Mouse (Mus musculus) activated CD4-positive, CD25-positive, alpha-beta regulatory T cell, adult 9 weeks (primary cell): Measurements from ENCODE around the gene Otud7b. TPM values are rescaled to one million over a fixed set of nuclear protein-coding genes. Genes with fewer than 3 reads are reported as not detected.

Source experiments
- polyA plus RNA-seq: library from polyadenylated mRNA; unstranded; fragments of 100-300 nt; shearing (Covaris generic); gene quantifications from one replicate; pipeline ENCODE4 v1.2.1, GENCODE M21; 2017

Otud7b gene
- 27.2 TPM for polyA plus RNA-seq

DNA sequence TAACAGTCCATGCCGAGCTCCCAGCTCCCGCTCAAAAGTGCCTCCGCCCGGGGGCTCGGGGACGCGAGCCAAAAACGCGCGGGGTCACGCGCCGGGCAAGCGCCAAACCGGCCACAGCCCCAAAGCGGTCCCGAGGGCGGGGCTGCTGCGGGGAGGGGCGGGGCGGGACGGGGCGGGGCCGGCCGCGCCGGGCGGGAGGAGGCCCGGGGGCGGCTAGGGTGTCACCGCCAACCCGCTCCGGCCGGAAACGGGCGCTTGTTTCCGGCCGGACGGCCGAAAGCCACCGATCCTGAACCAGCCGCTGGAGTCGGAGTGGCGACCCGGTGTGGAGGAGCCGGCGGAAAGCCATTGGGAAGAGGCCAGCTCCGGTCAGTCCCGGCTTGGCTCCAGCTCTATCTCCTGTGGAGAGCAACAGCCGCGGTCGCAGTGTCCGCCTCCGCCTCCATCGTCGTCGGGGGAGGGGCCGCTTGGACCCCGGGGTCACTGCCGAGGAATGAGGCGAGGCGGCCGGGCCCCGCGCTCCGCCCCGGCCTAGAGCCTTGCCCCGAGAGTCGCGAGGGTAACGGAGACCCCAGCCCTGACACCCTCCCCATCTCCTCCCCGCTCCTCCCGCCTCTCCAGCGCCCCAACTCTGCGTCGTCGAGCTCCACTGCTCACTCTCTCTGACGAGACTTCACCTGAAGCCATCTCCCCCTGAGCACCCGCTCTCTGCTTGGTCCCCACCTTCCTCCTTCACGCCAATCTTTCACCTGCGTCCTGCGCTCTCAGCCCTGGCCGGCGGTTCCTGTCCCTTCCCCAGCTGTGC, at the start of gene Otud7b:
Gene Otud7b, plus strand, starts transcription at position 267 of the 805 bp plus-strand sequence.

DNA sequence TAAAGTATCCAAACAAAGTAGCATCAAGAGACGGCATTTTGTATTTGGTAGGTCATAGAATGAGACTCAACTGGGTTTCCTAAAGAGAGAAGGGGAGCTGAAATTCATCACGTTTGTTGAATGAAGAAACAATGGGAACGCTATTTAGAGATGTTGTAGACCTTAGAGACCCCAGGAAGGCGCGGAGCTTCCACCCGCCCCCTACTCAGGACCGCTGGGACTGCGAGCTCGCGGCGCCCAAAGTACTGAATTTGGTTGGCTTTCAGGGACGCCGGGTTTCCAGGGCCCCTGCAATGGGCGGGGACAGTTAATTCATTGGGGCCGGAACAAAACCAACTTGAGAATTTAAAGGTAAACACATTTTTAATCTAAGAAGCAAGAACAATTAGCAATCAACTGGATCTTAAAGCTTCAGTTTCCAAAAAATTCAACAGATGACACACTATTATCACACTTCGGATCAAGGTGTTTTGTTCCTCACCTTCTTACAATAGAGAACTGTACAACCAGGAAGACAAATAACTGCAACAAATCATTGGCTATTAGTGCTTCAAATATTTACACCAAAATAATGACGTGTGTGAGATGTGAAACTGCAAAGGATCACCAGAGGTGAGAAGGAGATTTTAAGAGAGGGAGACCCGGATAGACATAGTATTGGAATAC, 46.0 kb upstream of the Otud7b start, which contains the start of gene Vps45:
Gene Vps45, minus strand, starts transcription at position 236 of the 666 bp plus-strand sequence.

DNA sequence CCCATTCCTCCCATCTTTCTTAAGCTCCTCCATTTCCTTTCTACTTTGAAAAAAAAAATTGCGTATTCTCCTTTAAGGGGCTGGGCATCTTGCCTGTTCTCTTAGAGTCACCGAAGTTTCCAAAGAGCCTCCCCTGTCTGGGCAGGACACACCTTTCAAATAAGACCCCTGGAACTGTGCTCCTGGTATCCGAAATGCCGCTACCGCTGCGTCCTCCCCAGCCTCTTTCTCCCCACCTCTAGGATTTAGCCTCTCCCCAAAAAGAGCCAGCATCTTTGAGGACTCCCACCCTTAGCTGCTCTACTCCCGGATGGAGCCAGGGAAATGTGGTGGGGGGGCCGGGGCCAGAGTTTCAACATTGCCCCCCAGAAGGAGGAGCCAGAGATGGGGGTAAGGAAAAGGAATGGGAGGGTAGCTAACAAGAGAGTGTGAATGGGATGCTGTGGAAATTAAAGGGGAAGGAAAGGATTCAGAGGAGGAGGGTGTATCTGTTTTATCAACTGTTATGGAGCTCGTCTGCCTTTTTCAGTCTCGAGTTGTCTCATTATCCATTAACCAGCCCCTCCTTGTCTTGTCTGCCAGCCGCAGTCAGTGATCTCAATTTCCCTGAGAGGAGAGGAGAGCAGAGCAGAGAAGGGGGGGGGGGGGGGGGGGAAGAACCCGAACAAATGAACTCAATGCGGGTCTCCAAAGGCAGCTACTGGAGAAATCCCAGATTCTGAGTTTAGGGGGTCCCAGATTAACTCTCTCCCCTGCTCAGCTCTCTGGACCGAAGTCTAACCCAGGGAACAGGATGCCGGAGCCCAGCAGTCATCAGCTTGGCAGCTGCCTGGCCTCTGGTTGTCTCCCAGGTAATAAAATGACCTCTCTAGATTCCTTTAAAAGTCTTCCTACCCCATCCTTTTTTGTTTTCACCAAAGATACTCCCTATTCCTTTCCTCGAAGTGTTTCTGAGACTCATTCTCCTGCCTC, 57.8 kb downstream of the Otud7b start, which contains the start of gene Mtmr11:
Gene Mtmr11, plus strand, starts transcription at position 136 of the 972 bp plus-strand sequence.

DNA sequence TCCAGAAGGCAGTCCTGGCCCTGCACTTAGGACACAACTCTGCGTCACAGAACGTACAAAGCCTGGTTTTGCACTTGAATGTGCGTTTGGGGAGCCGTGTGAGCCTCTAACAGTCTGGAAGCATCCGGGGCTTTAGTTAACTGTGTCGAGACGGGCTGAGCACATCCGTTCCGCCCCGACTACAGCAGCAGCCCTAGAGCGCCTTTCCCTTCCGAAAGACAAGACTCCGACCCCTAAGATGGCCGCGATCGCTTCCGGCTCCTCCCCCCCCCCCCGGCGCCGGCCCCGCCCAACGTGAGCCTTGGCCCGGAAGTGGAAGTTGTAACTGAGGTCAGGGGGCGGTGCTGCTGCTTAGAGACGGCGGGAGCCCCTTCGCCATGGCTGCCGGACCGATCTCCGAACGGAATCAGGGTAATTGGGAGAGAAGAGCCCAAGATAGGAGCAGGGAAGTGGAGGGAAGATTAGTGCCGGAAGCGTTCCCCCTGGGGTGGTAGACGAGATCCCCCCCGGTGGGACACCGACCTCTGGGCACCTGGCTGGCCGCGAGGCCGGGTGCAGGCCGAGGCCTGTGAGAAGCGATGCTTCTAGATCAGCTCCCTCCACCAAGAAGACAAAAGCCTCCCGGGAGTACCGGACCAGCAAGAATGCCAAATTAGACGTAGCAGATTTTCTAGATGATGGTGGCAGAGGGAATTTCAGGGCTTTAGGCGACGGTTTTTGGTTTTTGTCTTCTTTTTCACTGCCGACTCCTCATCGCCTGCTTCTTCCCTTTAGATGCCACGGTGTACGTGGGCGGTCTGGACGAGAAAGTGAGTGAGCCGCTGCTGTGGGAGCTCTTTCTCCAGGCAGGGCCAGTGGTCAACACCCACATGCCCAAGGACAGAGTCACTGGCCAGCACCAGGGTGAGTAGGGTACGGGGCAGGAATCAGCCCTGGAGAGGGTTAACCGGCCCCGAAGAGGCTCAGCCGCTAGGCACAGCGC, 68.2 kb downstream of the Otud7b start, which contains the start of gene Sf3b4:
Gene Sf3b4, plus strand, starts transcription at position 136 of the 982 bp plus-strand sequence.

DNA sequence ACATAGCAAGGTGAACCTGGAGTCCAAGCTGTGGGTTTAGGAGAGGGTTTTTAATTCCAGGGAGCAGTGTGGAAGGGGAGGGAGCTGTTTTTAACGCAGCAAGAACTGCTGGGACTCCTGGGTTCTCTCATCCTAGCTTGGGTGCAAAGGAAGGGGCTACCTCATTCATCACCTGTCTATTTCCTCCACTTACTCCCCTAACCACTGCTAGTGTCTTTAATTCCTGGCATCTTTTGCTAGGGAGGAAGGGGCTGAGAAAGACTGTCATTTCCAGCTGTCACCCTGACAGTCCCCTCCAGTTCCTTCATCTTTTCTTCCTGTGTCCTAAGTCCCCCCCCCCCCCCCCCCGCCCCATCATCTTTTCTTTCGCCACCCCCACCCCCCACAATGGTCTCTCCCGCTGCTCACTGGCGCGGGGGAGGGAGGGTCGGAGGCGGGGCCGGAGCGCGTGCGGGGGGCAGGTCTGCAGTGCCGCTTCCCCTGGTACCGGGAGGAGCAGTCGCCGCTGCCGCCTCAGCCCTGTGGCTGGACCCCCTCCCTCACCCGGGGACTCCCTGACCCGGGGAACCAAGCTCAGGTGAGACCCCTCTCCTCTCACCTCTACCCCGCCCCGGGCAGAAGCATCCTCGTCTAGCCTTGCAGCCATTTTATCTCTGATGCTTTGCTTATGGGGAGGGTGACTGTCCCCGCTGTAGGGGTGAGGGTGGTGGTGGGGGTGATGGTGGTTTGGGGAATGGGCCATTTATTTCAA, 76.6 kb downstream of the Otud7b start, which contains the start of gene Sv2a:
Gene Sv2a, plus strand, starts transcription at position 425 of the 751 bp plus-strand sequence.

Other genes with a start within 250 kb of the Otud7b start
- gene Prpf3, start 248.6 kb upstream of the Otud7b start, polyA plus RNA-seq: 71.4 TPM
- 286 TPM for gene Mrps21, start 233.0 kb upstream of the Otud7b start, polyA plus RNA-seq
- gene Ciart, start 222.3 kb upstream of the Otud7b start, polyA plus RNA-seq: 4.9 TPM
- gene BC028528, start 212.5 kb upstream of the Otud7b start, polyA plus RNA-seq: not detected
- gene Aph1a, start 210.6 kb upstream of the Otud7b start, polyA plus RNA-seq: 66.6 TPM
- not detected for gene Car14, start 199.8 kb upstream of the Otud7b start, polyA plus RNA-seq
- gene Anp32e, start 175.3 kb upstream of the Otud7b start, polyA plus RNA-seq: 216 TPM
- 7.5 TPM for gene Plekho1, start 108.5 kb upstream of the Otud7b start, polyA plus RNA-seq
- 28.0 TPM for gene Vps45, start 46.1 kb upstream of the Otud7b start, polyA plus RNA-seq
- gene Mtmr11, start 57.5 kb downstream of the Otud7b start, polyA plus RNA-seq: 2.9 TPM
- 154 TPM for gene Sf3b4, start 67.8 kb downstream of the Otud7b start, polyA plus RNA-seq
- gene Sv2a, start 76.6 kb downstream of the Otud7b start, polyA plus RNA-seq: 1.9 TPM
- gene Bola1, start 115.2 kb downstream of the Otud7b start, polyA plus RNA-seq: 28.8 TPM
- gene Hist2h2ab, start 115.3 kb downstream of the Otud7b start, polyA plus RNA-seq: not detected
- 7.6 TPM for gene Hist2h2ac, start 116.4 kb downstream of the Otud7b start, polyA plus RNA-seq
- 3.7 TPM for gene Hist2h2be, start 116.6 kb downstream of the Otud7b start, polyA plus RNA-seq
- gene Hist2h3c2, start 134.6 kb downstream of the Otud7b start, polyA plus RNA-seq: 0.53 TPM
- 45.7 TPM for gene Hist2h2aa2, start 135.7 kb downstream of the Otud7b start, polyA plus RNA-seq
- gene Hist2h2aa1, start 141.0 kb downstream of the Otud7b start, polyA plus RNA-seq: 0.62 TPM
- gene Hist2h3c1, start 142.2 kb downstream of the Otud7b start, polyA plus RNA-seq: not detected
- 4.1 TPM for gene Hist2h4, start 158.8 kb downstream of the Otud7b start, polyA plus RNA-seq
- gene Hist2h3b, start 164.1 kb downstream of the Otud7b start, polyA plus RNA-seq: not detected
- gene Hist2h2bb, start 165.2 kb downstream of the Otud7b start, polyA plus RNA-seq: 6.5 TPM
- 0.17 TPM for gene Fcgr1, start 189.4 kb downstream of the Otud7b start, polyA plus RNA-seq